Mouse (Mus musculus) MN1 (cell line): Measurements from ENCODE around the gene Snca.

Experiments used
- DNase-seq: peaks from one replicate; pipeline ENCODE4 v3.0.0-alpha.2; 2016; ENCODE audit warnings: low spot score

Snca gene

DNA sequence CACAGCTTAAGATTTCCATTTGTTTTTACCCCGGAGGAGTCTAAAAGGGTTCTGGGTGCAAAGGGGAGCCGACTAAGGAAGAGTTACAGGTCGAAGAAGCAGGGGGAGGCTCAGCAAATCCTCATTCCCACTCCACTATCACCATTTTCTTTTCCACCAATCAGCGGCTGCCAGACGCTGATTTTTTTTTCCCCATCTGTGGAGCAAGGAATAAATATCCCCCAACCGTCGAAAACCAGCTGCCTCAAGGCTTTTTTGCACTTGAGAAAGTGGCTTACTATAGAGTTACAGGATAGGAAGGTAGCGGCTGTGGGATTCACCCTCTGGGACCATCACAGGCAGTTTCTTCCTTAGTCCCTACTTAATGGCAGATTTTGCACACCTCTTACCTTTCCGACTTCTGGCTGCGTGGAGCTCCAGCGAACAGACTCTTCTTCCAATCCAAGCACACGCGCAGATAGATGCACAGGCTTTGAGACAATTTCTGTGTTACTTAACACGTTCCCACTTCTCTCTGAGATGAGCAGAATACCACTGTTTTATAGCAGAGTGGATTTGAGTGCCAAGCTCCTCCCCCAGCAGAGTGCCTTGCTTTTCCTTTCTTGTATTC, at the start of gene Snca:
Gene Snca (minus strand): TSS at position 574 of the 610 bp plus-strand sequence.
- DNase-seq, result no peak

DNA sequence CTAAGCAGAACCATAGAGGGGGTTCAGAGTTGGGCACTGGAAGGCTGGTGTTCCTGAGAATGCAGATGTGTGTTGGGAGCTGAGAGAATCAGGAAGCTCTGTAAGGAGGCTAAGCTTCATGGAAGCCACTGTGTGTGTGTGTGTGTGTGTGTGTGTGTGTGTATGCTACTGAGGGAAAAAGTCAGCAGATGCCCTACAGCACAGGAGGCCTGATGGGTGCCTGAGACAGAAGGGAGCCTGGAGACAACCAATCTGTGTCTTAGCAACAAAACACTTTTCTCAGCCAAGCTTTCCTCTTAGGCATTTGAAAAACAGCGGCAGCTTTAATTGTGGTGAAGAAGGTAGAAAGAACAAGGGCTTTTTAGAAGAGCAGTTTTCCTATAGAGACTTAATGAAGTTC, 40.5 kb upstream of the Snca start:
- no peak for DNase-seq

GRCm38 (mm10) chr6:60856599-60856998, 26.9 kb upstream of the Snca start:
- DNase-seq, result no peak

DNA sequence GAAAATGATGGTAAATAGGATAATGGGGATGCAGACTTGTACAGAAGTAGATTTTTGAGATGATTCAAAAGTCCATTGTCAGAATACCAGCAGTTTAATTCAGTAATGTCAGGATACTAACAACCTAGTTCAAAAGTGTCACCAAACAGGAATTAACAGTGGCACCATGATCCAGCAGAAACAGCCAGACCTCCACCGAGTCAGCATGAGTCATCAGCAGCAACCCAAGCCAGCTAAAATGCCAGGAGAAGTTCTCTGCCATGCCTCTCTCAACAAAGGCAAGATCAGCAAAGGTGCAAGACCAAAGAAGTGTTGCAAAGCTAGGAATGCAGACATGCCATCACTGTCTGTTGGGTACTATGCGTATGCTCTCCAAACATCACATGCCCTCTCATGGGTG, 22.0 kb upstream of the Snca start:
- DNase-seq, result no peak

DNA sequence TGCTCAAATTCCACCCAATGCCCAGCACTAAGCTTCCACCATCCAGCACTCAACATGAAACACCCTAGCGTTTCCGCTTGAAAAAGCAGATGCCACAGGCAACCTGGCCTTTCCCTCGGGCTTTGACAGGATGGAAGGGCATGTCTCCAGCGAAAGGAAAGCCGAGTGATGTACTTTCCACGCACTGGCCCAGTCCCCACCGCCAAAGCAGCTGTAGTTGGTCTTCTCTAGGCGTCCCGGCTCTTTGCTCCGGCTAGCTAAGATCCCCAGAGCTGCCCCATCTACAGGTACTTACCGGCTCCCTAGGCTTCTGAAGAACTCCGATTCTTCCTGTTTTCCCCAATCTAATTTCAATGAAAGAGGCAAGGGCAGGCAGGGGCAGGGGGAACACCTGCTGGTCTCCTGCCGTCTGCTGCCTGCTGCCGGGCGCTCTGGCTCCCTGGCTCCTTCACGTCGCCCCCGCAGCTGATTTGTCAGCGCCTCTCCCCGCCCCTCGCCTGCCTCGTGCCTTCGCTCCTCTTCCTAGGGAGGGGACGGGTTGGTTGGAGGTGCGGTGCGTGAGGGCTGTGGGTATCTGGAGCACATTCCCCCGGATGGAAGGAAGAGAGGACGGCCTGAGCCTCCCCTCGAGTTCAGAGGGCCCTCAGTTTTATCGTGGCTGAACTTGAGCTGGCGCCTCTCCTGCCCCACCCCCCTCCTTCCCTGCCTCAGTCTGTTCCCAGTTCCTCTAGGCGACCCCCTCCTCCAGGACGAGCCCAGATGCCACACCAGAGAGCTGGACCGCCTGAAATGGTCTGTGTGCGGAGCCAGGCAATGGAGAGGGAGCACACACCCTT, 1.0 kb downstream of the Snca start:
- DNase-seq, result no peak

DNA sequence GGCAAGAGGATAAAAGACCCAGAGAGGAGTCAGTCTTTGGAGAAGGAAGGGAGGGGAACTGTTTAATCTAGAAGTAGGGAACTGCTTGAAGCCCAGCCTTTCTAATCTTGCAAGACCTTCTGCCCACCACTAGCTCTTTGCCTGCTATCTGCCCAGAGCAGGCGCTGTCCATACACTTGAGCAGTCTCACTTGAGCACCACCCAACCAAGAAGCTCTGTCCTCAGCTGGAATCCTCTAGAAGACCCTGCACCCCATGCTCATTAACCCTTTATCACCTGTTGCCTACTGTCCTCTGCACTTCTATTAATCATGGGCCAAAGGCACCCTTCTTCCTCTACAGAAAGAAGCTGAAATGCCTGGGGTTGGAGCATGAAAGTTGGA, 1.6 kb downstream of the Snca start:
- no peak for DNase-seq

DNA sequence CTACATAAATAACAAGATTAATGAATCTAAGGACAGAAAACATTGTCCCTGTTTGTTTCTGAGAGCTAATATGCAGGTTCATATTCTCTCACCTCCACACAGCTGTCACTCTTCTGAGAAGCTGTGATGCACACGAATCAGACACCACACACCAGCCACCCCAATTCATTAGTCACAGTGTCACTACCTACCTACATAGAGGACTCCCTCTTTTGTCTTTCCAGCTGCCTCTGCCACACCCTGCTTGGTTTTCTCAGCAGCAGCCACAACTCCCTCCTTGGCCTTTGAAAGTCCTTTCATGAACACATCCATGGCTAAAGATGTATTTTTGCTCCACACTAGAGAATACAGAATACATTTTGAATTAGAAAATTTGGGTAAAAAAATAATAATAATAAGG, 2.4 kb downstream of the Snca start:
- DNase-seq, result no peak

DNA sequence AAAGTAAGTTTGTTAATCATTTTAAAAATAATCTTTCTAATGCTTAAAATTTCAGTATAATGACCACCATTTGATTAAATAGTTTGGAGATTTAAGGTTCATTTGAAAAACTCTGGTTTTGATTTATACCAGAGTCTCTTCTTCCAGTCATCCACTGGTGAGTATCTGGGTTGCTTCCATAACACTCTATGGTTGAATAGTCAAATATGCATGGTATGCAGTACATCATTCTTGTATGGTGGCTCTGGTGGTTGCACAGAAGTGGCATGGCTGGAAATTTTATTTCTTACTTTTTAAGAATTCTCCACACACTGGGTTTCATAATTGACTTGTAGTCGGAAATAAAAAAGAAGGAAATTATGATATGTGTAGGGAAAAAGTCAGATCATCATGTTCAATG, 10.4 kb downstream of the Snca start:
- no peak for DNase-seq

GRCm38 (mm10) chr6:60813516-60813915, 16.1 kb downstream of the Snca start:
- DNase-seq, result no peak

DNA sequence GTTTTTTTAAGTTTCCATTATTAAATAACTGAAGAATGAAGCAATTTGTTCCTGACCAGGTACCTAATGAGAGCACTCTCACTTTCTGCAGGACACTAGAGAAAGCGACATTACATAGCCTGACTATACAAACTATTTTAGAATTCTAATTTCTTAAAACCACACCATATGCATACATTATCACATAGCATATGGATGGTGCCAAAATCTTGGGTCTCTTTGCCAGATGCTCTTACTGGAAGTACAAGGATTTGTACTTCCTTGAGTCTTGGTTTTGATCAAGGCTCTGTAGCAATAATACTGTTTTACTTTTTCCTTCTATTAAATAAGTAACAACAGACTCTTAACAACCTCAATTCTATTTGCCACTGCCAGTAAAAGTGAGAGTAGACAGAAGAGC, 31.4 kb downstream of the Snca start:
- no peak for DNase-seq

DNA sequence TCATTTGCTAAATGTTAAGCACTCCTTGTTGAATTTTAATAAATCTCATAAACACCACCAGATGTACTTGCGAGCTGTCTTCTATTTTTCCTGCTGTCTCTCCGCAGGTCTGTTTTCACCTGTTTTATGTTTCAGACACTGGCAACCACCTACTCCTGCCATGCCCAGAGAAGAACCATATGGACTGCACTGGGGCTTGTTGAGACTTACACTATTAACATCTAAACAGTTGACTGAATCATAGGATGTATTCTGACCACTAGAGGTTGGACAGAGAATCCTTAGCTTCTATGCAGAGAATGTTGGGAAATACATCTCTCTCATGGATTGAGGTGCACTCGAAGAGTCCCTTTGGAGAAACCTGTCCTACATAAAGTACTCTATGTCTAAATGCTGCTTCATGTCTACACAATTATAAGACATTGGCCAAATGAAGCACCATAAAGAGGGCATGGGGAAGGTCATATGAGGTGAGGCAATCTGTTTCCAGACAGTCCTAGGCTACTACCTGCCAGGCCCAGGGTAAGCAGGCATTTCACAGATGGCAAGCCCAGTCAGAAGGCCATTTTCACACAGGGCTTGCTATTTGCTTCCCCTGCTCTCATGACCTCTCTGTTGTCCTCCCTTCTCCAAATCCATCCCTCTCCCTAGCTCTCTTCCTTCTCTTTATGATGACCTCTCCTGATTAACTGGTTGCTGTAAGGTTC, 35.8 kb downstream of the Snca start:
- DNase-seq, result no peak

GRCm38 (mm10) chr6:60786955-60787354, 42.7 kb downstream of the Snca start:
- DNase-seq, result no peak

DNA sequence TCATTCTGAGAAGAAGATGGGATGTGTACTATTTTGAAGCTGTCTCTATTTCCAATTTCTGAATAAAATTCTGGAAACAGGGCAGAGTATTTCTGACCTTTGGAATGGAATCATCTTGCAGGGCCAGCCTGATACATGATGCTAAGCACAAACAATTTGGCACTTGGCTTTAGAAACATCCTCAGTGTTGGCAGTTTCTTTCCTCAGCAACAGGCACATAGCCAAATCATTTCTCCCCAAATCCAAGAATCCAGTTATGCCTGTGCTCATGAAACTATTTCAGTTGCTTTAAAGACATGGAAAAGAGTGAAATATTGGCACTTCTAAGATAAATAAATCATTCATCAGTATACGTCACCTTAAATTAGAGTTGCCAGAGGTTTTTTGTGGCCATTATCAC, 57.8 kb downstream of the Snca start:
- no peak for DNase-seq

DNA sequence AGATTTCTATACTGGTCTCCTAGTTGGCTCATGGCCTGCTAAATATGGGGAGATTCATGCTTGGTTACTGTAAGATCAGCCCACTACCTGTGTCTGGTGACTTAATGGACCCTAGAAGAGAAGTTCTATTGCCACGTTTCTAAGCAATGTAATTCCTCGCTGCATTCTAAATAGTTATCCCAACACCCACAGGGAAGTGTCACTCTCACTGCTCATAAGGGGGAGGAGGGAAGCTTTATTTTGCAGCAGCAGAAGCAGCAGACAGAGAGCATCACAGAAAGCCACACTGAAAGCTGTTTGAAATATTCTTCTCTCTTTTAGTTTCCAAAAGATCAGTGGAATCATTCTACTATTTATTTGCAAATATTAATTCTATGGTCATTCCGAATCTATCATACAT, 64.0 kb downstream of the Snca start:
- no peak for DNase-seq

GRCm38 (mm10) chr6:60762864-60763263, 66.8 kb downstream of the Snca start:
- no peak for DNase-seq

DNA sequence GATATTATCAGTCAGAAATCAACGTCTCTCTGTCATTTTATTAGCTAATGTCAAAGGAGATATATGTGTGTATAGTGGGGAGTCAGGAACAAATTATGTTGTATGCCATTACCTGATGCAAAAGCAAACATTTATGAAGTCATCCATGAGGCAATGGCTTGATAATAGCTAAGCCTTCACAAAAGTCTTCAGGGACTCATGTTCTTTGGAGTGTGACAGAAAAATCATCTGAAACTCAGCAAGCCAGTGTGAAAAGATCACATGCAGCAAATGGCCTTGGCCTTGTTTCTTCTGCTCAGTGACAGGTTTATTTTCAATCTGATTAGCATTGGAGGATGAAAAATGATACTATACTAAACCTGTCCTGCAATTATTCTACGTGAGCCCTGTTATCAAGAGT, 67.9 kb downstream of the Snca start:
- no peak for DNase-seq

GRCm38 (mm10) chr6:60754975-60755374, 74.7 kb downstream of the Snca start:
- no peak for DNase-seq

DNA sequence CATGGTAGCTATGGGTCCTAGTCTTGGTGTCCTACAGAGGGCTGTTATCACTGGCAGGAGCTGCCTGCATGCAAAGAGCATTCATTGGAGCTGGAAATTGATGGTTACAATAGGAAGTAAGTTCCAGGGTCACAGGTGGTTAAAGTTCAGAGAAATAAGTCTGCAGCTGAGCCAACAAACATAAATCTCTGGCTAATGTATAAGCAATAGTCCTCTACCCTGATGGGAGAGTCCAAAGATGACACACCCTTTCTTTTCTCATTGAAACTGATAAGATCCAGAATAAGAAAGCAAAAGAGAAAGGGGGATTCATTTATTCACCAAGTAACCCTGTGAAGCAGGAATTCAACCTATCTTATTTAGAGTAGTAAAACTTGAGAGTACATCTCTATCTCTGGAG, 83.7 kb downstream of the Snca start:
- DNase-seq, result no peak

DNA sequence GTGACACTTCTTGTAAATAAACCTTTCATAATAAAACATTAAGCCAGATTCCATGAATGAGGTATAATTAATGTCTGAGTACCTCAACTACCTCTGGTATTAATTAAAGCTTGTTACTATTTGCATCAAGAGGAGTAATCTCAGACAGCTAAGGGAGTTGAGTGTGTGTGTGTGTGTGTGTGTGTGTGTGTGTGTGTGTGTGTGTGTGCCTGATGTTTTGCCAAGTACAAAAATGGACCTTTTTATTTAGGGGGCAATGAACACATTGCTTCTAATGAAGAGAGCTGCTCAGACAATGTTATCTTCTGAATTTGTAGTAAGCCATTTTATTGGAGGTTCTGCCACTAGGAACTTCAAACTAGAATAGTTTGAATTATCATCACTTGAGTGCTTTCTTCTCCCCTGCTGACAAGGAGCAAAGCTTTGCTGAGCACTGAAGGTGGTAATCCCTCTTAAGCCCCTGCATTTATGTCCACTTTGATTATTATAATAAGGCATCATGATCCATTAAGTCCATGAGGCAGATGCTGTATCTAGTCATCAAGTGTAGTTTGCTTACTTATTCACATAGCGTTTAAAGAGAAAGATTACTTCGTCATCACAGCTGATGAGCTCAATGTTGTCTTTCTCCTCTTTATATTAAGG, 88.1 kb downstream of the Snca start:
- no peak for DNase-seq

DNA sequence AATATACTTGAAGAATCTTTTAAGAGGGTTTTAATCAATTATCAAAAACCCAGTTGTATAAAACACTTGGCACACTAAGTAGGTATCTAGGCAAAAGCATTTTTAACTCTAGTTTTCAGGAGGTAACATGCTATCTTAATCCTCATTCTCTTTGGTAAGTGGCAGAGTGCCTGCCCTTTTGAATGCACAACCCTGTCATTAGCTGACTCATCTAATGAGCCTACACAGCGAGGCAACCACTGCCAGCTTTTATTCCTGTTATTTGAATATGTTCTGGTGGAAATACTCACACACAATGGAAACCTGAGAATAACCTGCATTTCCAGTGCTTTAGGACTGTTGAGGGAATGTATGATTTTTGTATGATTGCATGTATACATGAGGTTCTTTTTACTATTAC, 89.9 kb downstream of the Snca start:
- DNase-seq, result no peak

GRCm38 (mm10) chr6:60731164-60731563, 98.5 kb downstream of the Snca start:
- no peak for DNase-seq

DNA sequence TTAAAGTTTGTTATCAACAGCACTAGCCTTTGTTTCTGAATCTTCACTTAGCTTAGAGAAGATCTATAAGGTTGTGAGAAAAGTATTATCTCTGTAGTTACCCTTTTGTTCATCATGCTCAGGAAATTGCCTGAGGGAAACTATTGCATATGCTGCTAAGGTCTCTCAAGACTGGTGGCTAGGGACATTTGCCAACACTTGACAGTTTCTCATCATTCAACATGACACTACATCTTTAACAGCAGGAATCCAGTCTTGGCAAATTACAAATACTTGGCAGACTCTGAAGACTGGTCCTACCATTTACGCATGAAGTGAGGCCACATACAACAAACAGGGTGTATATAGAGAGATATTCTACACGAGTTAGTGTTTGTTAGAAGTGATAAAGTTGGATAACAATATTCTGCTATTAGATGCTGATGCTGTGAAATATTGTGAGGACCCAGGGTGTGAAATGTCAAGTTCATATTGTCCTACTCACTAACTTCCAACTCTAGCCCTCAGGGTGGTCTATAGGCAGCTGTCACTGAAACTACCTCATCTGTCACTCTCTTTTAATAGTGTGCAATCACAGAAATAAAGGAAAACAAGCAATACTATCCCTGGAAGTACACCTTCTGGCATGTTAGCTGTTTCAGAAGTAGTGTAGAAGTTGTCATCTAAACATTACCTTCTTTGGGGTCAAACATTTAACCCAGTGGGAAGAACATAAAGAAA, 105.4 kb downstream of the Snca start:
- DNase-seq, result no peak
